Mouse (Mus musculus): ENCODE results near the gene Ahnak.

DNA sequence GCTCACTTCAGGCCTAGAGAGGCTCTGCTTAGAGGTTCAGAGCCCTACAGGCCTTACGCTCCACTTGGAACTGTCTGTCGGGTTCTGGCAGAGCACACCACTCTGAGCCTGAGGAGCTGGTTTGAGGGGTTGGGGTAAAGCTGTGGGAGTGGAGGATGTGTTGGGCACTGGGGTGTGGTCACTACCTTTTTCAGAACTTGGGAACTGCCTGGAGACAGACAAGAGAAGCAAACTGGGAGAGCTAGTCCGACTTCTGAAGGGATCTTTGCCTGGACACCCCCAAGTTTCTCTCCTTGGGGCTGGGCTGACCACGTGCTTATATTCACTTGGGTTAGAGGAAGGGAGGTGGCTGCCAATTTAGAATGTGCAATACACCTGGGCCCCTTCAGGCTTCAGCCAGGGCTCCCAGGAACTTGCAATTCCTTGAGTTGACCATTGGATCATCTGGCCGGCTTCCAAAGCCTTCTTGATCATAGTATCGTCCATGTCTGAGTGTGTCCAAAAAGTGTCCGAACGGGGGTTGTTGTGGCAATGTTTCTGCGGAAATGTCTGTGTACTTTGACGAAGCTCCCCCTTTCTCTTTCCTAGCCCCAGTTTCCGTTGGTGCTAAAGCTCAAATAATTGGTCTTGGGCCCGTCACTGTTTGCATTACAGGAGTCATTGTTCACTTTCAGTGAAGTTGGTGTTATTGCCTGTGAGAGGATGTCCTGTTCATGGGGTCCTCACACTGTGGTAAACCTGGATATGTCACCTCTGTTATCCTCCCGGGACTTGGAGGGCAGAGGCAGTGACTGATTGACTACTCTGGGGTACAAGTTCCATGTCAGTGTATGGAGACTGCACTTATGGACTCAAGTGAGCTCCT is 3.0 kb downstream of the Ahnak start:
- no peak for TF ChIP-seq CTCF (IDR thresholded peaks at IDR 0.05; ENCODE audit: low read depth)
- TF ChIP-seq EP300 (IDR thresholded peaks at IDR 0.05; ENCODE audit: low read depth) = no peak
